ENCODE assay signal across 8 mouse cellular contexts in genomic region chr13:94116705-94117410, GRCm38 (mm10). TPM values are rescaled to one million over a fixed set of nuclear protein-coding genes. Genes with fewer than 3 reads are reported as not detected.
DNase-seq lines count a peak whose midpoint lies in the region; ATAC-seq and TF ChIP-seq lines count a peak whose summit lies in the region.

No protein-coding gene starts in this region.

- no peak overlapping the region for H3K9ac ChIP-seq in liver, embryonic 11.5 days (ENCODE audit: low read depth, low read length)
- no peak overlapping the region for H3K9ac ChIP-seq in forebrain, postnatal 0 days

- DNase-seq in adrenal gland, adult 2 months: peak; percentile 68
- no peak for DNase-seq in adrenal gland, adult 18-20 months (ENCODE audit: low spot score in 2 of 2)
- DNase-seq in liver: peak; percentile 20
- no peak for DNase-seq in liver, embryonic 11.5 days (ENCODE audit: low spot score)
- DNase-seq in spleen, postnatal 36 days (ENCODE audit: low spot score in 2 of 2): no peak
- no peak for DNase-seq in forebrain, postnatal 0 days

- no peaks in the 10 kb centered on the region for H3K27me3 ChIP-seq in liver, embryonic 11.5 days (replicated peaks; ENCODE audit: control insufficient read depth, insufficient read depth, low read length)
- H3K27me3 ChIP-seq in megakaryocyte, embryonic 14.5 days (replicated peaks): peaks cover 6% of the 10 kb centered on the region
- H3K27me3 ChIP-seq in forebrain, postnatal 0 days (ENCODE audit: insufficient read depth, low read length): no peaks in the 10 kb centered on the region

- no peak overlapping the region for H3K4me3 ChIP-seq in liver, embryonic 11.5 days (ENCODE audit: low read depth, low read length)
- peak overlapping the region; percentile 85 for H3K4me3 ChIP-seq in megakaryocyte, embryonic 14.5 days (replicated peaks)
- no peak overlapping the region for H3K4me3 ChIP-seq in forebrain, postnatal 0 days (ENCODE audit: low read depth, low read length)

- H3K9me3 ChIP-seq in liver, embryonic 11.5 days (ENCODE audit: control insufficient read depth, low read length): no peaks in the 10 kb centered on the region; the same call in 1 of the 2 replicates
- H3K9me3 ChIP-seq in megakaryocyte, embryonic 14.5 days: peaks cover 17% of the 10 kb centered on the region
- H3K9me3 ChIP-seq in forebrain, postnatal 0 days (ENCODE audit: low read length): no peaks in the 10 kb centered on the region

- no peak for TF ChIP-seq CTCF in forebrain, postnatal 0 days (IDR thresholded peaks at IDR 0.05; ENCODE audit: low read depth)

- ATAC-seq in liver, embryonic 11.5 days (replicated peaks; ENCODE audit: low FRiP score): no peak
- peak; percentile 86 for ATAC-seq in granulocyte monocyte progenitor cell, adult 5-6 weeks (replicated peaks; ENCODE audit: poor library complexity, severe bottlenecking)
- ATAC-seq in forebrain, postnatal 0 days: no peak

- H3K36me3 ChIP-seq in liver, embryonic 11.5 days (ENCODE audit: control insufficient read depth, insufficient read depth, low read length): peaks cover 5% of the 10 kb centered on the region; the same call in 1 of the 2 replicates
- no peaks in the 10 kb centered on the region for H3K36me3 ChIP-seq in megakaryocyte, embryonic 14.5 days (replicated peaks; ENCODE audit: low read length)
- H3K36me3 ChIP-seq in forebrain, postnatal 0 days (ENCODE audit: insufficient read depth): no peaks in the 10 kb centered on the region

- WGBS in liver, embryonic 11.5 days: 45% methylated on average over 13 of the region's 13 CpGs
- 64% methylated on average over 13 of the region's 13 CpGs for WGBS in forebrain, postnatal 0 days

- no peak overlapping the region for H3K4me2 ChIP-seq in liver, embryonic 11.5 days
- no peak overlapping the region for H3K4me2 ChIP-seq in forebrain, postnatal 0 days (ENCODE audit: low read depth)

- no peaks in the 10 kb centered on the region for H3K4me1 ChIP-seq in liver, embryonic 11.5 days (replicated peaks; ENCODE audit: control insufficient read depth, insufficient read depth, low read length)
- peaks cover 18% of the 10 kb centered on the region for H3K4me1 ChIP-seq in megakaryocyte, embryonic 14.5 days
- no peaks in the 10 kb centered on the region for H3K4me1 ChIP-seq in forebrain, postnatal 0 days (ENCODE audit: insufficient read depth)

- H3K27ac ChIP-seq in liver, embryonic 11.5 days (ENCODE audit: low read depth, low read length): no peak overlapping the region
- H3K27ac ChIP-seq in forebrain, postnatal 0 days (ENCODE audit: low read depth, low read length): no peak overlapping the region

RNA-seq across cellular contexts. Expression of gene Lhfpl2, which starts 59.3 kb away (rescaled TPM):
- total RNA-seq in adrenal gland, adult 2 months (2021): 10 to 100 TPM; 27.9 to 32.2 TPM
- polyA plus RNA-seq in adrenal gland, adult 2 months (2012; rRNA removed): 21.5 and 26.7 TPM in 2 replicates
- total RNA-seq in adrenal gland, adult 18-20 months (2021): 10 to 100 TPM; 22.4 to 31.0 TPM
- polyA plus RNA-seq in liver, embryonic 11.5 days (2014; fragmentation: Nextera tagmentation; extraction: Ambion mirVana): 18.0 and 20.7 TPM in 2 replicates
- total RNA-seq in granulocyte monocyte progenitor cell, adult 5-6 weeks (2014; fragmentation: Nextera tagmentation): 14.6 and 25.1 TPM in 2 replicates
- total RNA-seq in granulocyte monocyte progenitor cell, adult 5-6 weeks (2017): 11.2 and 14.2 TPM in 2 replicates
- 0.47 TPM in 1 of 2 replicates, not detected in the other for polyA plus RNA-seq in megakaryocyte, embryonic 14.5 days (2012; ENCODE audit: insufficient read depth, low replicate concordance)
- total RNA-seq in forebrain, postnatal 0 days (2014; rRNA removed): 16.2 and 23.6 TPM in 2 replicates
- 9.8 and 13.3 TPM in 2 replicates for polyA plus RNA-seq in forebrain, postnatal 0 days (2015; fragmentation: Nextera tagmentation; extraction: Ambion mirVana)

Comparison
In these comparisons a context has a peak if more than half of its experiments do, and no peak if none do; other contexts are left out.
1. DNase-seq: peak in adrenal gland, adult 2 months (single experiment) and liver (single experiment); none in adrenal gland, adult 18-20 months (0 of 2), liver, embryonic 11.5 days (single experiment), spleen, postnatal 36 days (0 of 2) and forebrain, postnatal 0 days (single experiment).